Mouse (Mus musculus): ENCODE measurements around the gene Fam13c. TPM values are rescaled to one million over a fixed set of nuclear protein-coding genes. Genes with fewer than 3 reads are reported as not detected.

The Fam13c gene
- polyA plus RNA-seq, 1 experiment from 2014 or later, result 26.7 TPM

DNA sequence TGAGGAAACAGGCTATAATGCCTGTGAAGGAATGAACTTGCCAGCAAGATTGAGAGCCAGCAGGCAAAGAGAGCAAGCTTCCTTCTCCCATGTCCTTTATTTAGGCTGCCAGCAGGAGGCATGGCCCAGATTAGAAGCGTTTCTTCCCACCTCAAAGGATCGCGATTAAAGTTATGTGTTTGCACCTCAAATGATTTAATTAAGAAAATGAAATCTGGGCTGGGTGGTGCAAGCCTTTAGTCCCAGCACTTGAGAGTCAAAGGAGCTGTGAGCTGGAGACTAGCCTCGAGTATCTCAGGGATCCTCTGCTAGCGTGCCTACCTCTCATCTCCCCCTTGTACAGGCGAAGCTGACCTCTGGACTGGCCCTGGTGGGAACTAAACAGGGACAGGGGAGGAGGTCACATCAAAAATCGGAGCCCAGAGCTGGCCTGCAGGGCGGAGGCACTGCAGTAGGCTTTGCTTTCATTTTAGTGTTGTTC lies 93.1 kb downstream of the Fam13c start:
- peaks cover 14% of the 10 kb centered on the region for H3K36me3 ChIP-seq
- no peaks in the 10 kb centered on the region for H3K9me3 ChIP-seq
- no peak for ATAC-seq (replicated peaks)
- 53% methylated on average over 8 of the region's 8 CpGs for WGBS
- no peak overlapping the region for H3K4me2 ChIP-seq (replicated peaks)
- no peak overlapping the region for H3K9ac ChIP-seq (replicated peaks)
- H3K27ac ChIP-seq (replicated peaks), result no peak overlapping the region
- H3K4me3 ChIP-seq, result no peak overlapping the region
- peaks cover 13% of the 10 kb centered on the region for H3K4me1 ChIP-seq
- no peaks in the 10 kb centered on the region for H3K27me3 ChIP-seq

DNA sequence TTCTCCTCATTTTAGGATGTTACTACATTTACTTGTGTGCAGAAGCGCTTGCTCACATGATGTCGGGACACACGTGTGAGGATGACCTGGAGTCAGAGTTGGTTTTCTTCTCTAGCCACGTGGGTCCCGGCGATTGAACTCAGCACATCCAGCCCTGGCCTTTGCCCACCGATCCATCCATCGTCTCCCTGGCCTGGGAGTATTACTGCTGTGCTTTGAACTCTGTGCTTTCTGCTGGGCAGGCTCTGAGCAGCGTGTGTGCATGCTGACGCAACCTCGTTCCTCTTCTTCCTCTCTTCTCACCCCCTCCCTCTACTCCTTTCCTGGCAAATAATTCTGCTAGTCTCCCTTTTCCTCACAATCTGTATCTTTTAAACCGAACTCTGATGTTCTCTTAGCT lies 93.7 kb downstream of the Fam13c start:
- no peaks in the 10 kb centered on the region for H3K9me3 ChIP-seq
- ATAC-seq (replicated peaks), result no peak
- WGBS, result 90% methylated on average over 12 of the region's 12 CpGs
- H3K4me1 ChIP-seq, result peaks cover 13% of the 10 kb centered on the region
- H3K4me2 ChIP-seq (replicated peaks), result no peak overlapping the region
- no peak overlapping the region for H3K27ac ChIP-seq (replicated peaks)
- no peak overlapping the region for H3K4me3 ChIP-seq
- no peaks in the 10 kb centered on the region for H3K27me3 ChIP-seq
- H3K9ac ChIP-seq (replicated peaks), result no peak overlapping the region
- peaks cover 14% of the 10 kb centered on the region for H3K36me3 ChIP-seq

DNA sequence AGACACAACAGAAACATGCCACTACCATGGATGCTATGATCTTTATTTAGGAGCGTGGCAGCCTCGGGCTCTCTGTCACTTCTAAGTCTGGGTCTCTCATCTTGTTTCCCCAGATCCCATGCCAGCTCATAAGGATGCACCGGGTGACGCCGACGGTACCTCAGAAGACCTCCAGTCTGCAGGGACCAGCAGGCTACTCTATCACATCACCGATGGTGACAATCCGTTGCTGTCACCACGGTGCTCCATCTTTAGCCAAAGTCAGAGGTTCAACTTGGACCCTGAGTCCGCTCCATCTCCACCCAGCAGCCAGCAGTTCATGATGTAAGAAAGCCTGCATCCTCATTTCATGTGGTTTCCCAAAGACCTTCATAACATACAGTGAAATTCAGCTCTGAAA lies 94.3 kb downstream of the Fam13c start:
- Histone ChIP-seq H3K36me3 (peaks cover 14% of the 10 kb centered on the region), H3K27me3 (no peaks in the 10 kb centered on the region), H3K4me3 (no peak overlapping the region), H3K4me1 (peaks cover 13% of the 10 kb centered on the region), H3K4me2 (replicated peaks) (no peak overlapping the region), H3K9me3 (no peaks in the 10 kb centered on the region), H3K27ac (replicated peaks) (no peak overlapping the region), H3K9ac (replicated peaks) (no peak overlapping the region)
- no peak for ATAC-seq (replicated peaks)
- 95% methylated on average over 10 of the region's 10 CpGs for WGBS

GRCm38 (mm10) chr10:70535401-70535800 lies 95.1 kb downstream of the Fam13c start:
- no peak overlapping the region for H3K4me2 ChIP-seq (replicated peaks)
- no peaks in the 10 kb centered on the region for H3K27me3 ChIP-seq
- H3K9ac ChIP-seq (replicated peaks), result no peak overlapping the region
- peaks cover 13% of the 10 kb centered on the region for H3K4me1 ChIP-seq
- no peaks in the 10 kb centered on the region for H3K9me3 ChIP-seq
- no peak overlapping the region for H3K27ac ChIP-seq (replicated peaks)
- H3K4me3 ChIP-seq, result no peak overlapping the region
- no peak for ATAC-seq (replicated peaks)
- WGBS, result 94% methylated on average over 12 of the region's 12 CpGs
- peaks cover 14% of the 10 kb centered on the region for H3K36me3 ChIP-seq

DNA sequence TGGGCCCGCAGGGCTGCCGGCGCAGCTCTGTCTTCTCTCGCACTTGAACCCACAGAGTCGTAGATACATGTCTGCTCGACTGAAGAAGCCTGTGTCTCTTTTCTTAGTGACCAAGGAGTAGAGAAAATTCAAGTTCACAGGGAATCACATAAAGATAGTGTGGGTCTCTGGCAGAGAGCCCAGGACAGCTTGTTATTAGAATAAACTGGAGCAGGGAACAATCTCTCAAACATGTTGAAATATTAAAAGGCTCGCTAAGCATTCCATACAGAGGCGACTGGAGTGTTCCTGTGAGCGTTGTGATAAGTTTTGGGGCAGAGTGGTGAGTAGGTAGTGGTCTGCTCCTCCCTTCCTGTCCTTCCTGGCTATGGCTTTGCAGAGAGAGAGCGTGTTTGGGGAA lies 97.4 kb downstream of the Fam13c start:
- no peak overlapping the region for H3K9ac ChIP-seq (replicated peaks)
- 86% methylated on average over 10 of the region's 10 CpGs for WGBS
- H3K4me2 ChIP-seq (replicated peaks), result no peak overlapping the region
- no peak overlapping the region for H3K4me3 ChIP-seq
- no peak for ATAC-seq (replicated peaks)
- no peak overlapping the region for H3K27ac ChIP-seq (replicated peaks)
- H3K27me3 ChIP-seq, result no peaks in the 10 kb centered on the region
- peaks cover 14% of the 10 kb centered on the region for H3K36me3 ChIP-seq
- H3K9me3 ChIP-seq, result no peaks in the 10 kb centered on the region
- 0 out of 2 replicates have a peak, but pooled peaks cover 3% of the 10 kb centered on the region for H3K4me1 ChIP-seq

DNA sequence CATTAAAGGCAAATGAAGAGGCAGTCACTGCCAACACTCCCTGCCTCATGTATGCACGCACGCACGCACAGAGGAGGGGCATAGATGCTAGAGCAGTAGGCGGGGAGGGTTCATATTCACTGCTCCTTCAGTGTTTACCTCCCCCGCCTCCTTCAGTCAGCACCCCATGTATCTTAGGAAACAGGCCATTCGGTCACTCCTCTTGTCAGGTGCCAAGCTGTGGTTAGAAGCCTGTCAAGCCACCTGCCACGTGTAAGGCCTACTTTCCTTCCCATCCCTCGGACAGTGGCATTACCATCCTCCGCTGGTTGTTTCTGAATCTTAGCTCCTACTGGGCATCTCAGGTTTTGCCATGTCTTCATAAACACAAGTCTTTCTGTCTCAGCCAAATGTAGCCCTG lies 99.0 kb downstream of the Fam13c start:
- H3K9ac ChIP-seq (replicated peaks), result no peak overlapping the region
- no peaks in the 10 kb centered on the region for H3K9me3 ChIP-seq
- no peak overlapping the region for H3K4me3 ChIP-seq
- no peak overlapping the region for H3K4me2 ChIP-seq (replicated peaks)
- ATAC-seq (replicated peaks), result no peak
- H3K36me3 ChIP-seq, result peaks cover 15% of the 10 kb centered on the region
- H3K27me3 ChIP-seq, result no peaks in the 10 kb centered on the region
- no peaks in the 10 kb centered on the region for H3K4me1 ChIP-seq
- 93% methylated on average over 9 of the region's 9 CpGs for WGBS
- no peak overlapping the region for H3K27ac ChIP-seq (replicated peaks)

- Histone ChIP-seq H3K36me3 (peaks cover 19% of the 10 kb centered on the region; the same call in 1 of the 2 replicates), H3K9me3 (no peaks in the 10 kb centered on the region), H3K27ac (replicated peaks) (no peak overlapping the region), H3K4me1 (no peaks in the 10 kb centered on the region), H3K27me3 (no peaks in the 10 kb centered on the region), H3K4me3 (no peak overlapping the region), H3K4me2 (replicated peaks) (no peak overlapping the region), H3K9ac (replicated peaks) (no peak overlapping the region)
- 86% methylated on average over 9 of the region's 9 CpGs for WGBS
- peak; percentile 46; the same call in 1 of the 2 replicates for ATAC-seq (replicated peaks)
Measured at GRCm38 (mm10) chr10:70540456-70541195, 100.3 kb downstream of the Fam13c start.

DNA sequence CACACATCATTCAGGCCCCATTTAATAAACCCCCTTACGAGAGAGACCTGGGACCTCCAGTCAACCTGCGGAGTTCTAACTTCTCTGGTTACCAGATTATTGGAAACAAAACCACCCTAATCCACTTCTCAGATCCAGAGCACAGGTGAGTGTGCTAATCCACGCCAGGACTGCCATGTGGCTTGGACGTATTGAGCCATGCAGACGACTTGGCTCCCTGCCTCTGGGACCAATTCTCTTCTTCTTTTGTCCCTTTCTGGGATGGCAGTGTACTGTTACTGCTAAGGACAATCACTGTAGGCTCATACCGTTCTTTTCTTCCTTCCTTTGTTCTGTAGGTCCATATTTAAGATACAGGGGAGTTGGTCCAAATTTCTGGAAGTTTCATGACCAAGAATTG lies 102.6 kb downstream of the Fam13c start:
- Histone ChIP-seq H3K27ac (replicated peaks) (no peak overlapping the region), H3K4me3 (no peak overlapping the region), H3K27me3 (no peaks in the 10 kb centered on the region), H3K36me3 (peaks cover 23% of the 10 kb centered on the region; the same call in 1 of the 2 replicates), H3K9me3 (no peaks in the 10 kb centered on the region), H3K4me2 (replicated peaks) (no peak overlapping the region), H3K4me1 (no peaks in the 10 kb centered on the region), H3K9ac (replicated peaks) (no peak overlapping the region)
- ATAC-seq (replicated peaks), result no peak
- 54% methylated on average over 6 of the region's 6 CpGs for WGBS

GRCm38 (mm10) chr10:70552531-70552930 lies 112.2 kb downstream of the Fam13c start:
- Histone ChIP-seq H3K9me3 (no peaks in the 10 kb centered on the region), H3K27me3 (no peaks in the 10 kb centered on the region), H3K4me2 (replicated peaks) (no peak overlapping the region), H3K27ac (replicated peaks) (no peak overlapping the region), H3K36me3 (peaks cover 40% of the 10 kb centered on the region), H3K4me3 (no peak overlapping the region), H3K4me1 (no peaks in the 10 kb centered on the region), H3K9ac (replicated peaks) (no peak overlapping the region)
- 90% methylated on average over 3 of the region's 3 CpGs for WGBS
- no peak for ATAC-seq (replicated peaks)

- peaks cover 2% of the 10 kb centered on the region; the same call in 1 of the 2 replicates for H3K4me1 ChIP-seq
- peaks cover 26% of the 10 kb centered on the region; the same call in 1 of the 2 replicates for H3K36me3 ChIP-seq
- H3K27ac ChIP-seq (replicated peaks), result no peak overlapping the region
- H3K27me3 ChIP-seq, result no peaks in the 10 kb centered on the region
- no peaks in the 10 kb centered on the region for H3K9me3 ChIP-seq
- H3K4me3 ChIP-seq, result no peak overlapping the region
- no peak overlapping the region for H3K4me2 ChIP-seq (replicated peaks)
- WGBS, result 26% methylated on average over 3 of the region's 3 CpGs
- H3K9ac ChIP-seq (replicated peaks), result no peak overlapping the region
- ATAC-seq (replicated peaks), result no peak
Measured at GRCm38 (mm10) chr10:70563636-70564035, 123.4 kb downstream of the Fam13c start.

- no peak overlapping the region for H3K9ac ChIP-seq (replicated peaks)
- H3K9me3 ChIP-seq, result no peaks in the 10 kb centered on the region
- H3K36me3 ChIP-seq, result no peaks in the 10 kb centered on the region
- H3K27ac ChIP-seq (replicated peaks), result no peak overlapping the region
- WGBS, result 63% methylated on average over 7 of the region's 7 CpGs
- peaks cover 5% of the 10 kb centered on the region for H3K4me1 ChIP-seq
- no peak for ATAC-seq (replicated peaks)
- H3K4me3 ChIP-seq, result no peak overlapping the region
- no peak overlapping the region for H3K4me2 ChIP-seq (replicated peaks)
- H3K27me3 ChIP-seq, result no peaks in the 10 kb centered on the region
Measured at GRCm38 (mm10) chr10:70581556-70582211, 141.4 kb downstream of the Fam13c start.

- WGBS, result 89% methylated on average over 1 of the region's 1 CpGs
- no peak for ATAC-seq (replicated peaks)
- H3K36me3 ChIP-seq, result no peaks in the 10 kb centered on the region
- H3K27ac ChIP-seq (replicated peaks), result no peak overlapping the region
- no peaks in the 10 kb centered on the region for H3K27me3 ChIP-seq
- H3K4me2 ChIP-seq (replicated peaks), result no peak overlapping the region
- peaks cover 5% of the 10 kb centered on the region for H3K4me1 ChIP-seq
- no peak overlapping the region for H3K4me3 ChIP-seq
- H3K9ac ChIP-seq (replicated peaks), result no peak overlapping the region
- no peaks in the 10 kb centered on the region for H3K9me3 ChIP-seq
Measured at GRCm38 (mm10) chr10:70584171-70584570, 143.9 kb downstream of the Fam13c start.
